In genomic region chr17:32483200-32483599, GRCm38 (mm10) we compare ENCODE assay signal across 8 mouse cellular contexts. TPM values are rescaled to one million over a fixed set of nuclear protein-coding genes. Genes with fewer than 3 reads are reported as not detected.
DNase-seq lines count a peak whose midpoint lies in the region; ATAC-seq and TF ChIP-seq lines count a peak whose summit lies in the region.

No protein-coding gene starts in this region.

- no peak for TF ChIP-seq POLR2A in bone marrow macrophage, adult 2 months (IDR thresholded peaks at IDR 0.05; ENCODE audit: borderline replicate concordance, low read depth, low read length)
- no peak for TF ChIP-seq POLR2A in testis, adult 2 months (IDR thresholded peaks at IDR 0.05; ENCODE audit: control insufficient read depth, low read depth, low read length)

- ATAC-seq in heart, embryonic 15.5 days (replicated peaks; ENCODE audit: insufficient number of reproducible peaks, insufficient read depth, low FRiP score, low read depth), result peak; percentile 77
- peak; percentile 73 for ATAC-seq in liver, embryonic 15.5 days (ENCODE audit: insufficient read depth)
- ATAC-seq in neural tube, embryonic 13.5 days (ENCODE audit: low read depth), result peak; percentile 86

- peaks cover 9% of the 10 kb centered on the region; the same call in 1 of the 2 replicates for H3K4me1 ChIP-seq in bone marrow macrophage, adult 2 months (ENCODE audit: control insufficient read depth, insufficient read depth, low read length)
- peaks cover 4% of the 10 kb centered on the region for H3K4me1 ChIP-seq in heart, embryonic 15.5 days (replicated peaks)
- peaks cover 4% of the 10 kb centered on the region; the same call in 1 of the 2 replicates for H3K4me1 ChIP-seq in liver, embryonic 15.5 days (replicated peaks)
- peaks cover 4% of the 10 kb centered on the region; the same call in 1 of the 2 replicates for H3K4me1 ChIP-seq in neural tube, embryonic 13.5 days (replicated peaks)
- peaks cover 7% of the 10 kb centered on the region for H3K4me1 ChIP-seq in testis, adult 2 months (ENCODE audit: control insufficient read depth, insufficient read depth, low read length)

- H3K9ac ChIP-seq in heart, embryonic 15.5 days, result no peak overlapping the region
- no peak overlapping the region for H3K9ac ChIP-seq in liver, embryonic 15.5 days
- H3K9ac ChIP-seq in neural tube, embryonic 13.5 days, result no peak overlapping the region

- DNase-seq in CD4-positive, CD25-positive, alpha-beta regulatory T cell, adult 2 months (ENCODE audit: low read depth, low spot score), result peak; percentile 74
- peak; percentile 43 for DNase-seq in fat pad, adult 2 months (ENCODE audit: extremely low read depth, low read depth, low spot score)
- DNase-seq in kidney, postnatal 14 days, result peak; percentile 95

- H3K27me3 ChIP-seq in heart, embryonic 15.5 days, result peaks cover 28% of the 10 kb centered on the region
- peaks cover 49% of the 10 kb centered on the region for H3K27me3 ChIP-seq in liver, embryonic 15.5 days
- peaks cover 21% of the 10 kb centered on the region for H3K27me3 ChIP-seq in neural tube, embryonic 13.5 days
- no peaks in the 10 kb centered on the region for H3K27me3 ChIP-seq in testis, adult 2 months (ENCODE audit: control insufficient read depth, insufficient read depth, low read length)

- 14% methylated on average over 18 of the region's 18 CpGs for WGBS in heart, embryonic 15.5 days
- WGBS in liver, embryonic 15.5 days (ENCODE audit: insufficient replicate concordance), result 17% methylated on average over 18 of the region's 18 CpGs
- WGBS in neural tube, embryonic 13.5 days, result 18% methylated on average over 18 of the region's 18 CpGs

- TF ChIP-seq CTCF in bone marrow macrophage, adult 2 months (IDR thresholded peaks at IDR 0.05; ENCODE audit: low read depth, low read length), result peak; percentile 40; the same call in 1 of the 2 replicates
- peak; percentile 58; the same call in 1 of the 2 replicates for TF ChIP-seq CTCF in testis, adult 2 months (IDR thresholded peaks at IDR 0.05; ENCODE audit: control insufficient read depth, insufficient read depth, insufficient replicate concordance, low read depth, low read length)

- no peak overlapping the region for H3K27ac ChIP-seq in bone marrow macrophage, adult 2 months (ENCODE audit: insufficient read depth, low read depth, low read length)
- H3K27ac ChIP-seq in heart, embryonic 15.5 days, result no peak overlapping the region
- H3K27ac ChIP-seq in liver, embryonic 15.5 days (replicated peaks), result no peak overlapping the region
- no peak overlapping the region for H3K27ac ChIP-seq in neural tube, embryonic 13.5 days (replicated peaks)
- no peak overlapping the region for H3K27ac ChIP-seq in testis, adult 2 months (ENCODE audit: control insufficient read depth, insufficient read depth, low read depth, low read length)

- no peaks in the 10 kb centered on the region for H3K36me3 ChIP-seq in heart, embryonic 15.5 days
- H3K36me3 ChIP-seq in liver, embryonic 15.5 days (replicated peaks), result no peaks in the 10 kb centered on the region
- no peaks in the 10 kb centered on the region for H3K36me3 ChIP-seq in neural tube, embryonic 13.5 days
- no peaks in the 10 kb centered on the region for H3K36me3 ChIP-seq in testis, adult 2 months (ENCODE audit: control insufficient read depth, insufficient read depth, low read length)

- H3K9me3 ChIP-seq in heart, embryonic 15.5 days (replicated peaks), result no peaks in the 10 kb centered on the region
- H3K9me3 ChIP-seq in liver, embryonic 15.5 days (replicated peaks), result no peaks in the 10 kb centered on the region
- no peaks in the 10 kb centered on the region for H3K9me3 ChIP-seq in neural tube, embryonic 13.5 days

- H3K4me2 ChIP-seq in heart, embryonic 15.5 days, result peak overlapping the region; percentile 49
- H3K4me2 ChIP-seq in liver, embryonic 15.5 days, result peak overlapping the region; percentile 39
- peak overlapping the region; percentile 48 for H3K4me2 ChIP-seq in neural tube, embryonic 13.5 days

- no peak overlapping the region for H3K4me3 ChIP-seq in bone marrow macrophage, adult 2 months (ENCODE audit: insufficient read depth, low read length)
- peak overlapping the region; percentile 21; the same call in 1 of the 2 replicates for H3K4me3 ChIP-seq in heart, embryonic 15.5 days
- H3K4me3 ChIP-seq in liver, embryonic 15.5 days (replicated peaks), result no peak overlapping the region
- H3K4me3 ChIP-seq in neural tube, embryonic 13.5 days, result peak overlapping the region; percentile 19
- H3K4me3 ChIP-seq in testis, adult 2 months (ENCODE audit: control insufficient read depth, low read depth, low read length), result peak overlapping the region; percentile 8

RNA-seq across cellular contexts. Expression of gene Cyp4f17, which starts 22.6 kb away (rescaled TPM):
- 2.2 and 3.5 TPM in 2 replicates for polyA plus RNA-seq in bone marrow macrophage, adult 2 months (2012; ENCODE audit: insufficient read depth, insufficient read length, missing spikeins)
- polyA plus RNA-seq in heart, embryonic 15.5 days (2015; fragmentation: Nextera tagmentation; extraction: Ambion mirVana), result 7.0 and 7.3 TPM in 2 replicates
- 0.64 and 0.85 TPM in 2 replicates for polyA plus RNA-seq in liver, embryonic 15.5 days (2015; fragmentation: Nextera tagmentation; extraction: Ambion mirVana)
- 11.5 and 12.1 TPM in 2 replicates for polyA plus RNA-seq in neural tube, embryonic 13.5 days (2015; fragmentation: Nextera tagmentation; extraction: Ambion mirVana)
- 1.4 TPM in 2 replicates for polyA plus RNA-seq in testis, adult 2 months (2012; rRNA removed)

RNA-seq across cellular contexts. Expression of gene Cyp4f39, which starts 30.7 kb away (rescaled TPM):
- not detected in 2 replicates for polyA plus RNA-seq in bone marrow macrophage, adult 2 months (2012; ENCODE audit: insufficient read depth, insufficient read length, missing spikeins)
- polyA plus RNA-seq in heart, embryonic 15.5 days (2015; fragmentation: Nextera tagmentation; extraction: Ambion mirVana), result 0.49 and 0.58 TPM in 2 replicates
- 0.52 and 0.83 TPM in 2 replicates for polyA plus RNA-seq in liver, embryonic 15.5 days (2015; fragmentation: Nextera tagmentation; extraction: Ambion mirVana)
- polyA plus RNA-seq in neural tube, embryonic 13.5 days (2015; fragmentation: Nextera tagmentation; extraction: Ambion mirVana), result 0.45 and 0.55 TPM in 2 replicates
- polyA plus RNA-seq in testis, adult 2 months (2012; rRNA removed), result 67.7 and 68.8 TPM in 2 replicates

RNA-seq across cellular contexts. Expression of gene Cyp4f16, which starts 53.2 kb away (rescaled TPM):
- 52.2 and 53.6 TPM in 2 replicates for polyA plus RNA-seq in bone marrow macrophage, adult 2 months (2012; ENCODE audit: insufficient read depth, insufficient read length, missing spikeins)
- polyA plus RNA-seq in heart, embryonic 15.5 days (2015; fragmentation: Nextera tagmentation; extraction: Ambion mirVana), result 15.2 and 18.9 TPM in 2 replicates
- polyA plus RNA-seq in liver, embryonic 15.5 days (2015; fragmentation: Nextera tagmentation; extraction: Ambion mirVana), result 4.3 and 4.5 TPM in 2 replicates
- polyA plus RNA-seq in neural tube, embryonic 13.5 days (2015; fragmentation: Nextera tagmentation; extraction: Ambion mirVana), result 25.2 and 28.4 TPM in 2 replicates
- 0.73 and 1.1 TPM in 2 replicates for polyA plus RNA-seq in testis, adult 2 months (2012; rRNA removed)

RNA-seq across cellular contexts. Expression of gene Pglyrp2, which starts 59.2 kb away (rescaled TPM):
- polyA plus RNA-seq in bone marrow macrophage, adult 2 months (2012; ENCODE audit: insufficient read depth, insufficient read length, missing spikeins), result not detected in 2 replicates
- polyA plus RNA-seq in heart, embryonic 15.5 days (2015; fragmentation: Nextera tagmentation; extraction: Ambion mirVana), result 0.30 and 2.2 TPM in 2 replicates
- polyA plus RNA-seq in liver, embryonic 15.5 days (2015; fragmentation: Nextera tagmentation; extraction: Ambion mirVana), result 7.2 and 9.2 TPM in 2 replicates
- polyA plus RNA-seq in neural tube, embryonic 13.5 days (2015; fragmentation: Nextera tagmentation; extraction: Ambion mirVana), result not detected in 2 replicates
- polyA plus RNA-seq in testis, adult 2 months (2012; rRNA removed), result 2.0 and 2.4 TPM in 2 replicates

Comparison
In these comparisons a context has a peak if more than half of its experiments do, and no peak if none do; other contexts are left out.
1. DNase-seq: peak in every context shown above with its lines; median percentile 95 in kidney, postnatal 14 days; 74 in CD4-positive, CD25-positive, alpha-beta regulatory T cell, adult 2 months; 43 in fat pad, adult 2 months.
2. H3K4me3 ChIP-seq: peak in heart, embryonic 15.5 days (single experiment), neural tube, embryonic 13.5 days (single experiment) and testis, adult 2 months (single experiment); none in bone marrow macrophage, adult 2 months (single experiment) and liver, embryonic 15.5 days (single experiment).
3. RNA of gene Cyp4f39, which starts 30.7 kb away (polyA plus RNA-seq): 67.7 to 68.8 TPM in testis, adult 2 months; 0.52 to 0.83 TPM in liver, embryonic 15.5 days, 0.49 to 0.58 TPM in heart, embryonic 15.5 days, 0.45 to 0.55 TPM in neural tube, embryonic 13.5 days and not detected in bone marrow macrophage, adult 2 months; every median in the first group is over 10 times any median in the second.
4. Peak in every context shown above with its lines, with median percentiles within 50 percentile points of each other: ATAC-seq and H3K4me2 ChIP-seq.